Mouse (Mus musculus) small intestine, adult 2 months (tissue): ENCODE data around the gene Nap1l4.

Experiments
- CTCF ChIP-seq: fragments of 200-500 bp; IDR thresholded peaks from 2 replicates; pipeline ENCODE4 v1.5.1; 2012; ENCODE audit warnings: low read depth, mild to moderate bottlenecking, control low read depth, inconsistent platforms, low read length, moderate library complexity, mixed read lengths; ENCODE audit not compliant: insufficient replicate concordance, insufficient read length; ENCODE audit errors: extremely low read depth
- POLR2A ChIP-seq: fragments of 200-500 bp; IDR thresholded peaks from 2 replicates; pipeline ENCODE4 v1.6.1; 2012; ENCODE audit warnings: low read depth, mild to moderate bottlenecking, control low read depth, inconsistent platforms, low read length, moderate library complexity

- TF ChIP-seq POLR2A (no peak), CTCF (peak; percentile 84)
These were observed 82.7 kb downstream of the Nap1l4 start for GRCm38 (mm10) chr7:143466099-143466677.
